Mouse (Mus musculus): ENCODE results near the gene Zfp945.
"Not testable (repeated sequence)": the region's sequence is repeated elsewhere in the genome, so short reads cannot be mapped to it uniquely, and the experiment has no call there.

The Zfp945 gene

DNA sequence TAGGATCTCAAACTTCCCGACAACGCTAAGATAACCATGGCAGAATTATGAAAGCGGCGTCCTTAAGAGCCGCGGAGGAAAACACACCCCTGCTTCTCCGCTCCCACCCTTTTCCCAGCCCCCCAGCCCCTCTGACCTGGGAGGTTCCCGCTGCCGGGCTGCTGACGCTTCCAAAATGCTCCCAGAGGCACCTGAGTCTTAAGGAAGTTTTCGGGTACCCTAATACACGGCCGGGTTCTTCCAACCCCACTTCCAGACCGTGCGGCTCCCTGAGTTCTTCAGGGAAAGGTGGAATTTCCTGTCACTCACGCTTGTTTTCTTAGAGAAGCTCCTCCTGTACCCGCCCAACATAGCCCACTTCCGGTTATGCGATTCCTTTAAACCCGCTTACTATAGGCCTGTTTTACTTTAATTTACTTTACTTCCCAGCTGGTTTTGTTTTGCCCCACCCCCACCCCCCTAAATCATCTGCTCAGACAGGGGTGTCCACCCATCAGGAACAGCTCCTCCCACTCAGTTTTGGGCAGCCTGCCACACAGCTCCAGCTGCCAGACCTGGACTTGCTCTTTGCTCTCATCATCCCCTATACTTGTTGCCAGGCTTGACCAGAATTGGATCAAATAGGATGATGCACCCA is at the start of gene Zfp945:
Gene Zfp945, minus strand, starts transcription at position 290 of the 637 bp plus-strand sequence.
- peak; percentile 88 for DNase-seq (ENCODE audit: low read depth, low spot score)

DNA sequence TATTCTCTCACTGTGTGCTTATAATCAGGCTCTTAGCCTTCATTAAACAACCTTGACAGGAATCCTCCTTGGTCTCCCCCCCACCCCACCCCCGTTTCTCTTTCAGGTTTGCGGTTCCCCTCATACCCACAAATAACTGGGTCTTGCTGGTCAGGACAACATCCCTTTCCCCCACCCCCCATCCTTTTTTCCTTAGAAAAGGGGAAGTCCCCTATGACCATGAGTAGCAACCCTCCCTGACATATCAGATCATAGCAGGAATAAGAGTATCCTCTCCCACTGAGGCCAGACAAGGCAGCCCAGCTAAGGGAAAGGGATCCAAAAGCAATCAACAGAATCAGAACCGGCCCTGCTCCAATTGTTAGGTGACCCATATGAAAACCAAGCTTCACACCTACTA is 21.4 kb upstream of the Zfp945 start:
- no peak for DNase-seq (ENCODE audit: low read depth, low spot score)

DNA sequence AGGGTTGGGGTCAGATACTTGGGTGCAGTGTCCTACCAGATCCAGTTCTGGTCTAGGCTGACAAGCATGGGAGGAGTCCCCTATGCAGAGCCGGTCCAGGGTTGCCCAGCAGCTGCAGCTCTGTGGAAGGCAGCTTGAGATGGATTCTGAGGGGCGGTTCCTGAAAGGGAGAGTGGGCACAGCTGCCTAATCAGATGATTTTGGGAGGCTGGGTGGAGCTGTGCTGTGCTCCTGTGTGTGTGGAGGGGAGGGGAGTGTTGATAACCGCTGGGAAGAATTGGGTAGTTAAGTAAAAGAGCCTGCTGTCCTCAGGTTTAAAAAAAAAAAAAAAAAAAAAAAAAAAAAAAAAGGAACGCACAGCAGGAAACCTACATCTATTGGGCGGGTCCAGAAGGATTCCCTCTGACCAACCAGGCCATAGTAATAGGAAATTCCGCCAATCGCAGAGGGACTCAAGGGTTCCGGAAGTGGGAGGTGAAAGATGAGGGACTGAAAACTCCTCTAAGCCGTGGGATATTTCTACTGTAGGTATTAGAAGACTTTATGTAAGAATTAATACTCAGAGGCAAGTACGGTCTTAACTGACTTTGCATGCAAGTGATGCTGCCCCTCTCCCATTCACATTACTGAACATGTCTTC is 17.2 kb upstream of the Zfp945 start:
- no peak for DNase-seq (ENCODE audit: low read depth, low spot score)

DNA sequence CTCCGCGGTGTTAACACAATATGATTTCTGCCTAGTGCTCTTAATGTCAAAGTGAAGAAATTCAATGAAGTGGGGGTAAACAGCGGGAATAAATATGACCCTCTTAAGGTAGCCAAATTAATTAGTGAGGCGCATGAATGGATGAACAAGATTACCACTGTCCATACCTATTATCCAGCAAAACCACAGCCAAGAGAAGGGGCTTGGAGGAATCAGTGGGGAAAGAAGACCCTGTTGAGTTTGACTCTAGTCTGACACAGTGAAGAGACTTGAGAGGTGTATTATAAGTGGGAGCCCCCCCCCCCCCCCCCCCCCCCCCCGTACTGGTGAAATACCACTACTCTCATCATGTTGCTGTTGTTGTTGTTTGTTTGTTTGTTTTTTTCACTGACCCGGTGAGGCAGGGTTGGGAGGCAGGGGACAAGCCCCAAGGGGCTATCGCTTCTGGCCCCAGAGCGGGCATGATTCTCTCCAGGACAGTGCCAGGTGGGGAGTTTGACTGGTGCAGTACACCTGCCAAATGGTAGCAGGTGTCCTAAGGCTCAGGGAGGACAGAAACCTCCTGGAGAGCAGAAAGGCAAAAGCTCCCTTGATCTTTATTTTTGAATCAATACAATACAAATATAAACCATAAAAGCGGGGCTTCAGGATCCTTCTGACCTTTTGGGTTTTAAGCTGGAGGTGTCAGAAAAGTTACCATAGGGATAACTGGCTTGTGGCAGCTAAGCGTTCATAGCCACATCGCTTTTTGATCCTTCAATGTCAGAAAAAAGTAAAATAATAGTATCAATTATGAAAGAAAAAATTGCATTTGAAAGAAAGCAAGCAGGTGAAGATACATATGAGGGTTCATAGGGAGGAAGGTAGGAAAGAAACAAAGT is 10.7 kb upstream of the Zfp945 start:
- no peak for DNase-seq (ENCODE audit: low read depth, low spot score)

DNA sequence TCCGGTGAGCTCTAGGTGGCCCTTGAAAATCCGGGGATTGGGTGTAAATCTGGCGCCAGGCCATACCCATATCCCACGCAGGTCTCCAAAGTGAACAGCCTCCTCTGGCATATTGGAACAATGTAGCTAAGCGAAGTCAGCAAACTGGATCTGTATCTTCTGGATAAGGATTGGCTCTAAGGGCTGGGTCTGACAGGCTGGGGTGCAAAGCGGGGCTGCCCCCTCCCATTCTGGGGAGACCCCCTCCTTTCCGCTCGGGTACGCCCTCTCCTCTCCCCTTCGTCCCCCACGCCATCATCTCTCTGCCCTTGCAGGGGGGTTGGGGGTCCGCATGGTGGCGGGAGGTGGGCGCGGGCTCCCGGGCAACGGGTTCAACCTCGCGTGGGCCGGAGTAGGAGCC is 9.4 kb upstream of the Zfp945 start:
- peak; percentile 90 for DNase-seq (ENCODE audit: low read depth, low spot score)

DNA sequence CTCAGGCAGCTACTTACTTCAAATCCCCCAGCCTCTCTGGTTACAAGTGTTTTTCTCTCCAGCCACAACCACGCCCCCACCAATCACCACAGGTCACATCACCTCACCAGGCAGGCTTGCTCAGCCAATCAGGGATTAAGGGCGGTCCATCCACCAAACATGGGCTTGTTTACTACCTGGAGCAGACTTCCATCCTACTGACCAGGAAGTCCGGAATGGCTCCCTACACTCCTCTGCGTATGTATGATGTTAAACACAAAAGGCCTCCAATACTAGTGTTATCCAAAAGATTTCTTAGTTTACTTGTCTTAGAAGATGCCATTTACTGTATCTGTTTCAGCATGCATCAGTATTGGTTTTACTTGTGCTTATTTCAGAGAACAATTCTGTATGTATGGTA is 8.6 kb upstream of the Zfp945 start:
- DNase-seq (ENCODE audit: low read depth, low spot score), result not testable (repeated sequence)

DNA sequence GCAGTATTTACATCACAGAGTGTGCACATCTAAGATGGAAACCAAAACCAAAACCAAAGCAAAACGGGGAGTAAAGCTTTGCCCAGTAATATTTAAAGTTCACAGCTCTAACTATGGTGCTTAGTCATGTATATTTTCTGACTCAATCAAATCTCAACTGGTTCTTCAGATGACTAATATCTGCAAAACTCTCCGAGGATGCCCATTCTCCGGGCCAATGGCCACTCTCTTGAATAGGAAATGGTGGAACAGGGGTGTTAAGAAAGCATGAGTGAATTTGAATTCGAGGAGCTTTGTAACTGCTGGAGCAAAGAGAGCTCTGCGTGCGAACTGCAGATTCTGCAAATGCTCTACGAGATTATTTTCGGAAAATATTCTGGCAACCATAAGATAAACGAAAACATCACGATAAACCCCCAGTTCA is 501 bp downstream of the Zfp945 start:
- no peak for DNase-seq (ENCODE audit: low read depth, low spot score)

DNA sequence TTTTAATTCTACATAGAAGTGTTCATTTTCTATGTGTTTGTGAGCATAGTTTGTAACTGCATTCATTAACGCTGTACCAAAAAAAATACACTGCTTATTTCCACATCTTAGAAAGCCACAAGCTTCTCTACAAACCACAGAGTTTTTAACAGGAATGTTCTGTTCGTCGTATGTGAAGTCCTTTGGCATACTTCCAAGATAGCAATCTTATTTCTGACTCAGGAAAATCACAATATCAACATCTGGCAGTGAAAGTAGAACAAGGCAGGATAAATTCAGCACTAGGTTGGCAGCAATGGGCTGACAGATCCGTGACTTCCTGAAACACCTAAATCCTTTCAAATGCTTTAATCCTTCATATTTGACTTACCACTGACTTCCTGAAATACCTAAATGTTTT is 45.8 kb downstream of the Zfp945 start:
- DNase-seq (ENCODE audit: low read depth, low spot score), result no peak

DNA sequence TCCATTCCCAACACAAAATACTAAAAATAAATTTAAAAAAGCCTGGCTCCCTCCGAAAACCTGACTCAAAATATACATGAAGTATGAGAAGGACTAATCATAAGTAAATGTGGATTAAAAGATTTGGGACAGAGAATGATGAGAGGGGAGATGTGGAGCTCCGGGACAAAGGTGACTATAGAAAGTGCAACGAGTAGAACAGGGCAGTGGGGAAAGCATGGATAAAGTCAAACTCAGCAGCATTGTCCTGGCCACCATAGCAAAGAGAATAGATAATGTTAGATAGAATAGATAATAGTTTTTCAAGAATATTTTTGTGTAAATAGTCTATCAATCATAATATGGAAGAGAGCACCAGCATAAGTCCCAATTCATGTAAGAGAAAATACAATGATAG is 48.7 kb downstream of the Zfp945 start:
- DNase-seq (ENCODE audit: low read depth, low spot score), result no peak

DNA sequence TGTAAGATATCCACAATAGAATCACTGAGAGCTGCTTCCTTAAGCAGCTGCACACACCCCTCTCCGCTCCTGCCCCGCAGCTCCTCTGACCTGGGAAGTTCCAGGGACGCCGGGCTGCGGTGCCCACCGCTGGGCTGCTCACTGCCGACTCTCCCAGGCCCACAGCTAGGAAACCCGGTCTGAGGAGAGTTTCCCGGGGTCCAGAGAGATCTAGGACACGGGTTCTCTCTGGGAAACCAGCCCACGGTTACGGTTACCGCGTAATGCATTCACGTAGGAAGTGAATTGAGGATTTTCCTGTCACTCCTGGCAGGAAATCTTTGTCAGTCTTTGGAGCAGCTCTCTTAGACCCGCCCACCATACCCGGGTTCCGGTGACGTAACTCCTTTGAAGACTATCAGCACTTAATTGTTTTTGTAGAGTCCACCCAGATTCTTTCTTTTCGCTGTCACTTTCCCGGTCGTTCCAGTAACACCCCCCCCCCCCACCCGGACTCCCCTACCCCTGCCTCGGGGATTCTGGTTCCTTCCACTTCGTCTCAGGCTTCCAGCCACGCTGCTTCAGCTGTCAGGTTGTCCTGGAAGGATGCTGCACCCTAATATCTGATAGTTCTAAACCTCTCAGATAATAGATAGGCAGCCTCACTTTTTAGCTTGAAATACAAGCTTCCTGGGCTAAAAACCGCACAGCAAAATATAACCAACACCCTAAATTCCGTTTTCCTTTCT is 49.3 kb downstream of the Zfp945 start:
- peak; percentile 85 for DNase-seq (ENCODE audit: low read depth, low spot score)

DNA sequence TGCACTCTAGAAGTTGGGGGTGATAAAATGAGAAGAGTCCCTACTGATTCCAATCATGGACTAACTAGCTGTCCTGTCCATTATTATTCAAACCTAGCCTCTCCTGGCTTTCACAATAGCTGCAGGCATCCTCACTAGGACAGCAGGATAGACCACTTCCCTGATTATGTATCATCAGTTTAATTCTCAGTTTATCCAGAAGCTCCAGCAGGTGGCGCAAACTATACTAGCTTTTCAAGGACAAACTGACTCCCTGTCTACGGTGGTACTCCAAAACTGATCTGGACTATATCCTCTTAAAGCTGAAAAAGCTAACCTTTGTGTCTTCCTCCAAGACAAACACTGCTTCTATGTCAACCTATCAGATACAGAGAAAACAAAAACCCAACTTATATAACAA is 67.2 kb downstream of the Zfp945 start:
- no peak for DNase-seq (ENCODE audit: low read depth, low spot score)
